Mouse (Mus musculus) thymus, postnatal 36 days (tissue): ENCODE results near the gene Ccdc107.

ENCODE experiments used
- DNase-seq, 2 experiments: peaks; one replicate each; pipeline ENCODE4 v3.0.0; 2022; ENCODE audit warnings: mixed read lengths in 2 of 2

The Ccdc107 gene

GRCm38 (mm10) chr4:43515764-43516708 lies 23.3 kb downstream of the Ccdc107 start:
- no peak for DNase-seq

DNA sequence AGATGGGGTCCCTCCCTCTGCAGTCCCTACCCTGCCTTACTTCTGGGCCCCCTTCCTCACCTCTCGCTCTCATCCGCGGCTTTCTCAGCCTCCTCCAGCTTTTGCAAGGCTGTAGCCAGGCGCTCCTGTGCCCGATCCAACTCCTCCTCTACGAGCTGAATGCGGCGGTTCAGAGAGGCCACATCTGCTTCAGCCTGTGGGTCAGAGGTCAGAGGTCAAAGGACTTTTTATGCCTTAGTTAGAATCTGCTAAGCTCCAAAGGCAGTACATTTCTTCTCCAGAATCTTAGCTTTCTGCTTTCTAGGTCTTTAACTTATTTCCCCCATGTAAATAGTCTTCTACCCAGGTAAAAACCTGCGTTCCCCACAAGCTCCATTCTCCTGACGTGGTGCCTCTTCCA lies 26.9 kb downstream of the Ccdc107 start:
- DNase-seq = no peak

- DNase-seq = peak; percentile 77 to 84
Measured at GRCm38 (mm10) chr4:43519956-43520355, 27.3 kb downstream of the Ccdc107 start.

DNA sequence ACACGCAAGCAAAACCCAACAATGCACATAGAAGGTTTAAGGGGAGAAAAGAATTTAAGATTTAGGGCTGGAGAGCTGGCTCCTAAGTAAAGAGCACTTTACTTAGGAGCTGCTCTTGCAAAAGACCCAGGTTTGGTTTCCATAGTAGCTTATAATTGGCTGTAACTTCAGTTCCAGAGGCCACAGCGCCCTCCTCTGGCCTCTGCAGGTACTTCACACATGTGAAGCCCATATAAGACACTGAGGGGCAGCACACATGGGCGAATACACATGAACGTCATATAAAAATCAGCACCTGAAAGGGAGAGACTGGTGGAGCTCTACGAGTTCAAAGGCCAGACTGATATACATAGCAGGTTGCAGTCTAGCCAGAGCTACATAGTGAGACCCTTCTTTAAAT lies 35.2 kb downstream of the Ccdc107 start:
- DNase-seq = no peak

DNA sequence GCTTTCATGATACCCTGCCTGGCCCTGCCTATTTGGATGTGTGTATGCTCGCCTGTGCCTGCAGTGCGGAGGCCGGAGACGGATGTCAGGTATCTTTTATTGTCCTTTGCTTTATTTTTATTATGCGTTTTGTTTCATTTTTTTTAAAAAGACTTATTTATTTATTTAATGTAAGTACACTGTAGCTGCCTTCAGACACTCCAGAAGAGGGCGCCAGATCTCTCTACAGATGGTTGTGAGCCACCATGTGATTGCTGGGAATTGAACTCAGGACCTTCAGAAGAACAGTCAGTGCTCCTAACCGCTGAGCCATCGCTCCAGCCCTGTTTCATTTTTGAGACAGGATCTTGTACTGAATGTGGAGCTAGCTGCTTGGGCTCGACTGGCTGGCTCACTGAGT lies 35.8 kb downstream of the Ccdc107 start:
- peak; percentile 26 to 35 for DNase-seq

GRCm38 (mm10) chr4:43530081-43530501 lies 37.4 kb downstream of the Ccdc107 start:
- DNase-seq = no peak

DNA sequence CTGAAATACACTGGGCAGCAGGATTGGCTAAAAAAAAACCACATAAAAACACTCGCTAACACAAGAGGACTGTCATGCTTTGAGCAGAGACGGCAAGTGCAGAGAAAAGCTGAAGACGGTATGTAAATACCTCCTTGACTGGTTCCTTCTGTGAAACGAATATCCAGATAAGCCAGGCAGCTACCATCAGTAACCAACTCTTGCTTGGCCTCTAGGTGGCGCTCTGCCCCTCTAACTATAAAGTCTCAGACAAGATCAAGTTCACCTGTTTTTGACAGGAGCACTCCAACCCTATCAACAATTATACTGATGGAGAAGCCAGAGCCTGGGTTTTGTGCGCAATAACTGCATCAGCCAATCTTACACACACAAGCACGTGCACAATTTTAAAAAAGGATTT lies 37.9 kb downstream of the Ccdc107 start:
- peak; percentile 74 to 77 for DNase-seq

GRCm38 (mm10) chr4:43533270-43533669 lies 40.6 kb downstream of the Ccdc107 start:
- no peak for DNase-seq

GRCm38 (mm10) chr4:43535628-43536027 lies 42.9 kb downstream of the Ccdc107 start:
- DNase-seq = no peak

DNA sequence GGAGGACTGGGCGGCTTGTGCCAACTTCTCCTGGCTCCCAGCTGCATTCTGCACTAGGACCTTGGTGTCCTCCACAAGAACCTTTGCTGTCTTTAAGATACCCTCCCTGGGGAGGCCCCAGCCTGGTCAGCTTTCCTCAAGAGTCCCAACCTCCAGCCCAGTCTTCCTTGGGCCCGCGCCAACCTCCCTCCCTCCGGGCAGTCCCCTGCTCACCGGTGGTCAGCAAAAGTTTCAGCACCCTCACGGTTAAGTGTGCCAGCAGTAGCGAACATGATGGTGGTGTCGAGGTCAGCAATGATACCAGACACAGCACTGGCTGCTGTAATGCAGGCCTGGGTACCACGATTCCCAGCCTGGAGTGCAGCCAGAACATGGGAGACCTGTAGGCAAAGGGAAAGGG lies 43.3 kb downstream of the Ccdc107 start:
- no peak for DNase-seq

GRCm38 (mm10) chr4:43542044-43542443 lies 49.3 kb downstream of the Ccdc107 start:
- DNase-seq = no peak
